Mouse (Mus musculus) midbrain, embryonic 16.5 days (tissue): ENCODE results near the gene Galnt2. TPM values are rescaled to one million over a fixed set of nuclear protein-coding genes. Genes with fewer than 3 reads are reported as not detected.
A peak's percentile ranks its signal among the peaks of the same experiment; 100 is the strongest.

Experiments
- ATAC-seq: fragments of 200-750 bp; cut with Nextera tagmentation; 2 replicates; pipeline ENCODE4 v1.8.0; 2017; ENCODE audit warnings: moderate TSS enrichment
- H3K27ac ChIP-seq: fragments of 300-500 bp; sonication (generic); 2 replicates; pipeline ENCODE4 v1.5.1; 2014; ENCODE audit warnings: mild to moderate bottlenecking, low read length, mixed read lengths
- H3K27me3 ChIP-seq: fragments of 300-500 bp; sonication (generic); 2 replicates; pipeline ENCODE4 v1.6.1; 2014; ENCODE audit warnings: low read depth, low read length, mixed read lengths; ENCODE audit not compliant: control insufficient read depth, insufficient read depth
- H3K36me3 ChIP-seq: fragments of 300-500 bp; sonication (generic); 2 replicates; pipeline ENCODE4 v1.6.1; 2014; ENCODE audit warnings: mild to moderate bottlenecking, low read length, moderate library complexity, mixed read lengths; ENCODE audit not compliant: control insufficient read depth, insufficient read depth
- H3K4me1 ChIP-seq: fragments of 300-500 bp; sonication (generic); 2 replicates; pipeline ENCODE4 v1.6.1; 2014; ENCODE audit warnings: mild to moderate bottlenecking, low read length, mixed read lengths; ENCODE audit not compliant: control insufficient read depth, insufficient read depth
- H3K4me2 ChIP-seq: fragments of 300-500 bp; sonication (generic); 2 replicates; pipeline ENCODE4 v1.6.1; 2014; ENCODE audit warnings: mild to moderate bottlenecking, low read length, mixed read lengths
- H3K4me3 ChIP-seq: fragments of 300-500 bp; sonication (generic); 2 replicates; pipeline ENCODE4 v1.5.1; 2014; ENCODE audit warnings: low read depth, mild to moderate bottlenecking, low read length, moderate library complexity, mixed read lengths
- H3K9ac ChIP-seq: fragments of 300-500 bp; sonication (generic); 2 replicates; pipeline ENCODE4 v1.6.1; 2014; ENCODE audit warnings: low read depth, low read length, mixed read lengths
- H3K9me3 ChIP-seq: fragments of 300-500 bp; sonication (generic); replicated peaks from 2 replicates; pipeline ENCODE4 v1.6.1; 2014; ENCODE audit warnings: mild to moderate bottlenecking, low read length, mixed read lengths; ENCODE audit not compliant: control insufficient read depth, poor library complexity, severe bottlenecking
- WGBS: fragments of 180-500 bp; shearing (Covaris S2); extraction: QIAGEN DNeasy Blood & Tissue Kit; methylation state at CpG from one replicate; pipeline ENCODE4 v1.1.7; 2014; 5-methylcytosine and 5-hydroxymethylcytosine counted together
- polyA plus RNA-seq: library from polyadenylated mRNA; unstranded; fragments of >200 nt; fragmentation: Nextera tagmentation; extraction: Ambion mirVana; gene quantifications from 2 replicates; pipeline ENCODE4 v1.2.1, GENCODE M21; 2015

Gene Galnt2
- polyA plus RNA-seq, 1 experiment from 2014 or later: 45.7 TPM

GRCm38 (mm10) chr8:124257363-124257762, 26.2 kb downstream of the Galnt2 start:
- Histone ChIP-seq H3K36me3 (no peaks in the 10 kb centered on the region), H3K27me3 (no peaks in the 10 kb centered on the region), H3K27ac (peak overlapping the region; percentile 51; the same call in 1 of the 2 replicates), H3K4me2 (no peak overlapping the region), H3K4me3 (no peak overlapping the region), H3K4me1 (peaks cover 37% of the 10 kb centered on the region), H3K9me3 (no peaks in the 10 kb centered on the region), H3K9ac (0 out of 2 replicates have a peak overlapping the region, but pooled peaks have one; percentile 3)
- 0 out of 2 replicates have a peak, but pooled peaks have one; percentile 43 for ATAC-seq
- WGBS: 44% methylated on average over 10 of the region's 10 CpGs

DNA sequence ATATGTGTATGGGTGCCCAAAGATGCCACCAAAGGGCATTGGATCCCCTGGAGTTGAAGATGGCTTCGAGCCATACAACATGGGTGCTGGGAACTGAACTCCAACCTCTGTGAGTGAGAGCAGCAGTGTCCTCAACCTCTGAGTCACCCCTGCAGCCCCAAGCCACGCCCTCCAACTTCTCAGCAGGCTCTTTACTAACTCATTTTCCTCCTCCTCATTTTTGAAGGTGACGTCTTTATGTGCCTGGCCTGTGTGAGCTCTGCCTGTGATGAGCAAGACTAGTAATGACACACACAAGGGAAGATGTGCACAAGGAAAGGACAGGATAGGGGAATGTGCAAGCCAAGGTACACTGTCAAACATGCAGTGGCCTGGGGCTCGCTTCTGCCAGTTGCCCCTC, 28.0 kb downstream of the Galnt2 start:
- no peak overlapping the region for H3K4me3 ChIP-seq
- no peaks in the 10 kb centered on the region for H3K9me3 ChIP-seq
- no peak overlapping the region for H3K27ac ChIP-seq
- ATAC-seq: no peak
- no peaks in the 10 kb centered on the region for H3K27me3 ChIP-seq
- no peaks in the 10 kb centered on the region for H3K36me3 ChIP-seq
- H3K9ac ChIP-seq: no peak overlapping the region
- WGBS: 93% methylated on average over 4 of the region's 4 CpGs
- H3K4me1 ChIP-seq: peaks cover 49% of the 10 kb centered on the region
- H3K4me2 ChIP-seq: no peak overlapping the region

- peaks cover 51% of the 10 kb centered on the region for H3K4me1 ChIP-seq
- 63% methylated on average over 7 of the region's 7 CpGs for WGBS
- H3K9ac ChIP-seq: no peak overlapping the region
- no peak overlapping the region for H3K4me3 ChIP-seq
- no peak for ATAC-seq
- no peaks in the 10 kb centered on the region for H3K36me3 ChIP-seq
- no peak overlapping the region for H3K27ac ChIP-seq
- no peaks in the 10 kb centered on the region for H3K9me3 ChIP-seq
- H3K27me3 ChIP-seq: no peaks in the 10 kb centered on the region
- no peak overlapping the region for H3K4me2 ChIP-seq
Measured at GRCm38 (mm10) chr8:124259925-124260324, 28.7 kb downstream of the Galnt2 start.

- no peaks in the 10 kb centered on the region for H3K9me3 ChIP-seq
- H3K4me1 ChIP-seq: peaks cover 51% of the 10 kb centered on the region
- no peak overlapping the region for H3K9ac ChIP-seq
Measured at GRCm38 (mm10) chr8:124260371-124260770, 29.2 kb downstream of the Galnt2 start.

DNA sequence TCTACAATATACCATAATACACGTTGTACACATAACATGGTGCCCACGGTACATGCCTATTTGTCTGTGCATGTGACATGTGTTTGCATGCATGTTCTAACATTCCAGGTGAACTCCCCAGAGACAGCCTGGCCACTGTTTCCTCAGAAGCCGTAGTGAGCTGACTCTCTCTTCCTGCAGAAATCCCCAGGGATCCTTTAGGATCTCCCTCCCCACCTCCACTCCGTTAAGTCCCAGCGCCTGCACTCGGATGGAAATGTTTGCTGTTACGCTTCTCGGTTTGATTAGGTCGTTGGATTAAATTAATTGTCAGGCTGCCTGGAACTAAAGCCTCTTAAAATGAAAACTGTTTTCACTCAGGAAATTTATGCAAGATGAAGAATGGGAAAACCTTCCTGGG, 31.9 kb downstream of the Galnt2 start:
- no peaks in the 10 kb centered on the region for H3K27me3 ChIP-seq
- no peak overlapping the region for H3K4me3 ChIP-seq
- peak overlapping the region; percentile 65 for H3K27ac ChIP-seq
- 27% methylated on average over 9 of the region's 9 CpGs for WGBS
- no peak overlapping the region for H3K4me2 ChIP-seq
- H3K9me3 ChIP-seq: no peaks in the 10 kb centered on the region
- no peaks in the 10 kb centered on the region for H3K36me3 ChIP-seq
- H3K4me1 ChIP-seq: peaks cover 32% of the 10 kb centered on the region
- ATAC-seq: 0 out of 2 replicates have a peak, but pooled peaks have one; percentile 16
- no peak overlapping the region for H3K9ac ChIP-seq

More at GRCm38 (mm10) chr8:124260371-124260770, 29.2 kb downstream of the Galnt2 start:
- no peak overlapping the region for H3K4me2 ChIP-seq
- no peak overlapping the region for H3K4me3 ChIP-seq
- WGBS: 70% methylated on average over 12 of the region's 12 CpGs
- no peaks in the 10 kb centered on the region for H3K36me3 ChIP-seq
- no peak overlapping the region for H3K27ac ChIP-seq
- H3K27me3 ChIP-seq: no peaks in the 10 kb centered on the region
- no peak for ATAC-seq

DNA sequence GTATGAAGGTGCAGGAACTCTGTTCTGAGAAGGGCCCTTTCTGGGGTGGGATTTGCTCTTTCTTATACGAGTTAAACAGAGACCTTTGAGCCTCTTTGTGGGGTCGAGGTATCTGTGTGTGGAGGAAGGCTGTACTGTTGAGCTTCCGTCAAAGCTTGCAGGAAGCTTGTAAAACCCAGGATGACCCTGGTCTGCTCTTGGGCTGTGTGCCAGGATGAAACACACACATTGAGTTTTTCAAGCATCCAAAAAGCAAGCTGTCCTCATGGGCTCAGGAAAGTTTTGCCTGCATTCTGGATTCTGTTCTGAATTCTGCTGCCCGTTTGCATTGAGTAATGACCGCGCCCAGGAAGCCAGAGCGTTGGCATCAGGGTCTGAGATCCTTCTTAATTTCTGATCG, 32.8 kb downstream of the Galnt2 start:
- Histone ChIP-seq H3K27ac (peak overlapping the region; percentile 65), H3K4me1 (peaks cover 31% of the 10 kb centered on the region), H3K36me3 (no peaks in the 10 kb centered on the region), H3K4me2 (no peak overlapping the region), H3K4me3 (no peak overlapping the region), H3K27me3 (no peaks in the 10 kb centered on the region), H3K9ac (no peak overlapping the region), H3K9me3 (no peaks in the 10 kb centered on the region)
- 77% methylated on average over 8 of the region's 8 CpGs for WGBS
- ATAC-seq: no peak

GRCm38 (mm10) chr8:124264671-124265070, 33.5 kb downstream of the Galnt2 start:
- H3K9ac ChIP-seq: no peak overlapping the region
- H3K4me3 ChIP-seq: no peak overlapping the region

GRCm38 (mm10) chr8:124265130-124265529, 33.9 kb downstream of the Galnt2 start:
- no peak overlapping the region for H3K4me3 ChIP-seq
- WGBS: 97% methylated on average over 2 of the region's 2 CpGs
- no peaks in the 10 kb centered on the region for H3K9me3 ChIP-seq
- H3K27ac ChIP-seq: no peak overlapping the region
- no peak for ATAC-seq
- H3K4me2 ChIP-seq: no peak overlapping the region
- H3K4me1 ChIP-seq: peaks cover 31% of the 10 kb centered on the region
- H3K27me3 ChIP-seq: no peaks in the 10 kb centered on the region
- no peaks in the 10 kb centered on the region for H3K36me3 ChIP-seq
- no peak overlapping the region for H3K9ac ChIP-seq

More at GRCm38 (mm10) chr8:124264671-124265070, 33.5 kb downstream of the Galnt2 start:
- no peak for ATAC-seq
- Histone ChIP-seq H3K9me3 (no peaks in the 10 kb centered on the region), H3K27ac (no peak overlapping the region), H3K4me1 (peaks cover 31% of the 10 kb centered on the region), H3K4me2 (no peak overlapping the region), H3K36me3 (no peaks in the 10 kb centered on the region), H3K27me3 (no peaks in the 10 kb centered on the region)
- WGBS: 87% methylated on average over 12 of the region's 12 CpGs

DNA sequence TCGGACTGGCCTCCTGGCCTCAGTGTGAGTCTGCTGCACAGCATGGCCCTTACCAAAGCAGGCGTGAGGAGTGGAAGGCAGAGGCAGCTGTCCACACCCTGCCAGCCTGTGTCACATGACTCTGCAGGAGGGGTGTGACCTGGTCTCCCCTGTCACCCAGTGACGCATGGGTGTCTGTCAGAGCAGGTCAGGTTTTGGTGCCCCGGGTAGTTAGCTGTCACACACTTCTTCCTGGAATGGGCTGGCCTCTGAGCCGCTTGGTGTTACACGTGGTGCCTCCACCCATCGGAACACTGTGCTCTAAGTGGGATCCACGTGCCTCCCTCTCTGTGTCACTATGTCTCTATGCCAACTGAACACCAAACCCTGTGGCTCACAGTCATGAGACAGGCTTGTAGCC, 34.6 kb downstream of the Galnt2 start:
- Histone ChIP-seq H3K36me3 (no peaks in the 10 kb centered on the region), H3K4me3 (no peak overlapping the region), H3K27me3 (no peaks in the 10 kb centered on the region), H3K4me1 (peaks cover 31% of the 10 kb centered on the region), H3K9ac (no peak overlapping the region), H3K27ac (no peak overlapping the region), H3K9me3 (no peaks in the 10 kb centered on the region), H3K4me2 (no peak overlapping the region)
- 85% methylated on average over 8 of the region's 8 CpGs for WGBS
- ATAC-seq: 0 out of 2 replicates have a peak, but pooled peaks have one; percentile 30
